Mouse (Mus musculus) Patski (cell line): ENCODE results near the gene Cabp1. TPM values are rescaled to one million over a fixed set of nuclear protein-coding genes. Genes with fewer than 3 reads are reported as not detected.
"Not testable (repeated sequence)": the region's sequence is repeated elsewhere in the genome, so short reads cannot be mapped to it uniquely, and the experiment has no call there.

Source experiments
- ATAC-seq: fragments of 100-300 bp; one replicate; pipeline ENCODE4 v1.8.0; 2021
- CTCF ChIA-PET: fragments of 350-600 bp; sonication (Branson Sonifier 250); formaldehyde crosslinking; loops from one replicate; lab custom pipeline; 2022; ENCODE audit warnings: inconsistent platforms; lab: Charles Lee
- POLR2A ChIA-PET: fragments of 350-600 bp; sonication (Branson Sonifier 250); formaldehyde crosslinking; loops from one replicate; lab custom pipeline; 2022; ENCODE audit warnings: antibody characterized with exemption, inconsistent platforms; lab: Charles Lee
- DNase-seq: peaks from one replicate; pipeline ENCODE4 v3.0.0-alpha.2; 2011; ENCODE audit warnings: low read depth, low spot score
- H3K27me3 ChIP-seq: fragments of 371-371 bp; one replicate; pipeline ENCODE4 v1.5.1; 2021
- CTCF ChIP-seq: fragments of 100-300 bp; IDR thresholded peaks from one replicate; pipeline ENCODE4 v1.5.1; 2021
- in situ Hi-C: fragments of 300-500 bp; cut with MboI; formaldehyde crosslinking; loops from 3 replicates; pipeline ENCODE4 v1.11.1; 2018; ENCODE audit warnings: low pct_unique_long_range_greater_than_20kb, mixed read lengths
- polyA plus RNA-seq: library from polyadenylated mRNA; unstranded; gene quantifications from one replicate; pipeline ENCODE4 v1.2.3, GENCODE M21; 2021

Gene Cabp1
- polyA plus RNA-seq, 1 experiment from 2014 or later: 0.05 TPM

GRCm38 (mm10) chr5:115152132-115152956 lies 41.8 kb downstream of the Cabp1 start:
- POLR2A ChIA-PET: interaction anchor here (0.6 to 2.1 kb wide), 3 partner anchors 9 to 79 kb away, joined by 4 to 6 read pairs (median 4); no protein-coding TSS in a partner anchor

GRCm38 (mm10) chr5:115151457-115151856 lies 42.7 kb downstream of the Cabp1 start:
- no peak for DNase-seq
- in situ Hi-C loops: no loop called here
- TF ChIP-seq CTCF: no peak
- ChIA-PET POLR2A (interaction anchor here (1.8 to 2.1 kb wide), 2 partner anchors 8 to 14 kb away, joined by 4 to 6 read pairs; no protein-coding TSS in a partner anchor), CTCF (interaction anchor here (1.4 to 2.2 kb wide), 2 partner anchors 9 to 14 kb away, joined by 3 to 6 read pairs; no protein-coding TSS in a partner anchor)
- H3K27me3 ChIP-seq: no peaks in the 10 kb centered on the region
- no peak for ATAC-seq

More at GRCm38 (mm10) chr5:115152132-115152956, 41.8 kb downstream of the Cabp1 start:
- CTCF ChIA-PET: interaction anchor here (1.0 to 2.0 kb wide), 4 partner anchors 8 to 35 kb away, joined by 3 to 6 read pairs (median 4); partner anchors contain the start of gene Unc119b
- ATAC-seq: no peak
- no peak for DNase-seq
- H3K27me3 ChIP-seq: no peaks in the 10 kb centered on the region
- no peak for TF ChIP-seq CTCF
- in situ Hi-C loops: no loop called here

- ATAC-seq: no peak
- in situ Hi-C loops: no loop called here
- CTCF ChIA-PET: interaction anchor here (1.4 to 2.2 kb wide), 2 partner anchors 10 to 13 kb away, joined by 3 to 6 read pairs; no protein-coding TSS in a partner anchor
- H3K27me3 ChIP-seq: no peaks in the 10 kb centered on the region
- TF ChIP-seq CTCF: no peak
- POLR2A ChIA-PET: interaction anchor here (0.9 to 2.1 kb wide), 3 partner anchors 8 to 13 kb away, joined by 3 to 6 read pairs (median 4); no protein-coding TSS in a partner anchor
- no peak for DNase-seq
Observed at GRCm38 (mm10) chr5:115150991-115151390, 43.2 kb downstream of the Cabp1 start.

- no peaks in the 10 kb centered on the region for H3K27me3 ChIP-seq
- POLR2A ChIA-PET: interaction anchor here (0.9 kb wide), 1 partner anchor 10 kb away, joined by 3 read pairs; no protein-coding TSS in a partner anchor
- in situ Hi-C loops: no loop called here
- TF ChIP-seq CTCF: no peak
- DNase-seq (no peak), ATAC-seq (no peak)
- CTCF ChIA-PET: interaction anchor here (0.9 to 2.2 kb wide), 2 partner anchors 12 to 14 kb away, joined by 3 to 6 read pairs; no protein-coding TSS in a partner anchor
Observed at GRCm38 (mm10) chr5:115149675-115150459, 44.3 kb downstream of the Cabp1 start.

GRCm38 (mm10) chr5:115148872-115149271 lies 45.3 kb downstream of the Cabp1 start:
- not testable (repeated sequence) for ATAC-seq

GRCm38 (mm10) chr5:115148378-115148777 lies 45.8 kb downstream of the Cabp1 start:
- no peaks in the 10 kb centered on the region for H3K27me3 ChIP-seq
- ATAC-seq (no peak), DNase-seq (no peak)
- ChIA-PET POLR2A (interaction anchor here (0.7 kb wide), 1 partner anchor 83 kb away, joined by 6 read pairs; no protein-coding TSS in a partner anchor), CTCF (no interaction called here)
- TF ChIP-seq CTCF: no peak
- in situ Hi-C loops: no loop called here

More at GRCm38 (mm10) chr5:115148872-115149271, 45.3 kb downstream of the Cabp1 start:
- POLR2A ChIA-PET: interaction anchor here (0.7 kb wide), 1 partner anchor 83 kb away, joined by 6 read pairs; no protein-coding TSS in a partner anchor
- H3K27me3 ChIP-seq, in situ Hi-C loops, CTCF ChIA-PET, DNase-seq: not testable (repeated sequence)

- ChIA-PET POLR2A (no interaction called here), CTCF (interaction anchor here (5.1 kb wide), 1 partner anchor 22 kb away, joined by 14 read pairs; no protein-coding TSS in a partner anchor)
- ATAC-seq: no peak
- no peak for TF ChIP-seq CTCF
- H3K27me3 ChIP-seq: no peaks in the 10 kb centered on the region
- in situ Hi-C loops: no loop called here
- DNase-seq: no peak
Observed at GRCm38 (mm10) chr5:115147388-115147787, 46.8 kb downstream of the Cabp1 start.

GRCm38 (mm10) chr5:115146747-115147130 lies 47.4 kb downstream of the Cabp1 start:
- ATAC-seq (no peak), DNase-seq (no peak)
- CTCF ChIA-PET: interaction anchor here (2.1 to 5.1 kb wide), 2 partner anchors 22 to 168 kb away, joined by 6 to 14 read pairs; no protein-coding TSS in a partner anchor
- no peaks in the 10 kb centered on the region for H3K27me3 ChIP-seq
- POLR2A ChIA-PET: no interaction called here
- TF ChIP-seq CTCF: no peak
- in situ Hi-C loops: no loop called here

- in situ Hi-C loops: no loop called here
- H3K27me3 ChIP-seq: no peaks in the 10 kb centered on the region
- DNase-seq: no peak
- no peak for ATAC-seq
- POLR2A ChIA-PET: interaction anchor here (1.1 kb wide), 1 partner anchor 12 kb away, joined by 3 read pairs; no protein-coding TSS in a partner anchor
- TF ChIP-seq CTCF: no peak
- CTCF ChIA-PET: interaction anchor here (1.3 to 5.1 kb wide), 4 partner anchors 8 to 167 kb away, joined by 3 to 14 read pairs (median 5); no protein-coding TSS in a partner anchor
Observed at GRCm38 (mm10) chr5:115145976-115146746, 48.0 kb downstream of the Cabp1 start.
